Mouse (Mus musculus): ENCODE data around the gene Acsm3. TPM values are rescaled to one million over a fixed set of nuclear protein-coding genes. Genes with fewer than 3 reads are reported as not detected.
A peak's percentile ranks its signal among the peaks of the same experiment; 100 is the strongest.
"Not testable (repeated sequence)": the region's sequence is repeated elsewhere in the genome, so short reads cannot be mapped to it uniquely, and the experiment has no call there.

Acsm3 gene
- 0.10 and 0.15 TPM in 2 replicates for polyA plus RNA-seq (2016; fragmentation: Nextera tagmentation; extraction: Ambion mirVana)

- Histone ChIP-seq H3K27me3 (ENCODE audit: poor library complexity, severe bottlenecking) (no peaks in the 10 kb centered on the region), H3K27ac (no peak within 1 kb of the TSS), H3K36me3 (replicated peaks) (no peaks in the 10 kb centered on the region), H3K4me3 (no peak within 1 kb of the TSS), H3K4me1 (no peaks in the 10 kb centered on the region), H3K9me3 (no peaks in the 10 kb centered on the region)
- 88% methylated on average over 11 of the region's 11 CpGs for WGBS
- DNase-seq (ENCODE audit: extremely low spot score, low spot score), result no peak
Observed at GRCm38 (mm10) chr7:119760527-119760951, at the start of gene Acsm3. TSS of gene Acsm3 (plus strand) at chr7:119760923.

- Histone ChIP-seq H3K9me3 (no peaks in the 10 kb centered on the region), H3K36me3 (replicated peaks) (peaks cover 46% of the 10 kb centered on the region), H3K27ac (no peak overlapping the region), H3K27me3 (ENCODE audit: poor library complexity, severe bottlenecking) (no peaks in the 10 kb centered on the region), H3K4me3 (no peak overlapping the region), H3K4me1 (peaks cover 1% of the 10 kb centered on the region; the same call in 1 of the 2 replicates)
- WGBS, result 93% methylated on average over 7 of the region's 7 CpGs
- DNase-seq (ENCODE audit: extremely low spot score, low spot score), result no peak
Observed at GRCm38 (mm10) chr7:119714111-119714510, 46.6 kb upstream of the Acsm3 start.

GRCm38 (mm10) chr7:119720253-119720946 is 40.3 kb upstream of the Acsm3 start, which contains the start of gene Thumpd1:
TSS of gene Thumpd1 (minus strand) at chr7:119720798.
- H3K27ac ChIP-seq, result peak within 1 kb of the TSS; percentile 92

GRCm38 (mm10) chr7:119720947-119721310 is 39.8 kb upstream of the Acsm3 start:
- peak overlapping the region; percentile 88 for H3K4me3 ChIP-seq
- peak overlapping the region; percentile 92 for H3K27ac ChIP-seq
- WGBS, result 15% methylated on average over 8 of the region's 8 CpGs
- peaks cover 13% of the 10 kb centered on the region for H3K4me1 ChIP-seq
- no peaks in the 10 kb centered on the region for H3K27me3 ChIP-seq (ENCODE audit: poor library complexity, severe bottlenecking)
- peaks cover 33% of the 10 kb centered on the region for H3K36me3 ChIP-seq (replicated peaks)
- no peaks in the 10 kb centered on the region for H3K9me3 ChIP-seq
- DNase-seq (ENCODE audit: extremely low spot score, low spot score), result no peak

More at GRCm38 (mm10) chr7:119720253-119720946, 40.3 kb upstream of the Acsm3 start, which contains the start of gene Thumpd1:
- Histone ChIP-seq H3K4me3 (peak within 1 kb of the TSS; percentile 88), H3K27me3 (ENCODE audit: poor library complexity, severe bottlenecking) (no peaks in the 10 kb centered on the region), H3K36me3 (replicated peaks) (peaks cover 38% of the 10 kb centered on the region), H3K9me3 (no peaks in the 10 kb centered on the region), H3K4me1 (peaks cover 13% of the 10 kb centered on the region)
- under 1% methylated on average over 60 of the region's 60 CpGs for WGBS
- peak; percentile 91 for DNase-seq (ENCODE audit: extremely low spot score, low spot score)

DNA sequence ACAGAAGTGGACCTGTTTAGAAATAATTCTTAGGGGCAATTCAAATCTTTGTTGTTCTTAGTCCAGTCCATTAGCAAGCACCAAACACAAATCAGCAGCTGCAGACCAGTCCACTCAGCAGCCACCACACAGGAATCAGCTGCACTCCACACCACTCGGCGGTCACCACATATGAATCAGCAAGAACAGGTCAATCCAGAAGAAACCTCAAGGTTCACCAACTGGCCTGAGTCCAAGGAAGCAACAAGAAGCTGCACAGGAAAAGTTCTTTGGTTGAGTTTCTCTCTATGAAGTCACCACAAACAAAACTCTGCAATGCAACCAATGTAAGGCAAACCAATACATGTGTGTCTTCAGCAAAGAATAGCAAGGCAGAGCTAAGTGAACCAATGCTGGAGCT is 33.1 kb upstream of the Acsm3 start:
- H3K36me3 ChIP-seq (replicated peaks), result no peaks in the 10 kb centered on the region
- H3K9me3 ChIP-seq, result peaks cover 20% of the 10 kb centered on the region
- 99% methylated on average over 2 of the region's 2 CpGs for WGBS
- no peaks in the 10 kb centered on the region for H3K27me3 ChIP-seq (ENCODE audit: poor library complexity, severe bottlenecking)
- no peak for DNase-seq (ENCODE audit: extremely low spot score, low spot score)
- no peak overlapping the region for H3K4me3 ChIP-seq
- H3K27ac ChIP-seq, result no peak overlapping the region
- H3K4me1 ChIP-seq, result no peaks in the 10 kb centered on the region

DNA sequence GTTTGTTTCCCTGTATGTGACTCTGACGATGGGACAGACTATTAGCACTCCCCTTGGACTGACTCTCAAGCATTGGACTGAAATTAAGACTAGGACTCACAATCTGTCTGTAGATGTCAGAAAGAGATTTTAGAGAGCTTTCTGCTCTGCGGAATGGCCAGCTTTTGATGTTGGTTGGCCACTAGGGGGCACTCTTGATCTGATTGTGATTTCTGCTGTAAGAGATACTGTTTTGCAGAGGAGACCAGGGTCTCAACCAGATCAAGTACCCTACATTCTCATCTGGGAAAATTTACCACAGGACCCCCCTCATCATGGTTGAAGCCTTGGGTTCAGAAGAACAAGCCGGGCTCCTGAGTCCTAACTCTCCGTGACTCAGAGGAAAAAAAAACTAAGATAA is 29.5 kb upstream of the Acsm3 start:
- DNase-seq (ENCODE audit: extremely low spot score, low spot score); H3K4me3 ChIP-seq; H3K36me3 ChIP-seq (replicated peaks); H3K27me3 ChIP-seq (ENCODE audit: poor library complexity, severe bottlenecking); H3K4me1 ChIP-seq; H3K27ac ChIP-seq: not testable (repeated sequence)
- 83% methylated on average over 4 of the region's 4 CpGs for WGBS
- H3K9me3 ChIP-seq, result peaks cover 23% of the 10 kb centered on the region

DNA sequence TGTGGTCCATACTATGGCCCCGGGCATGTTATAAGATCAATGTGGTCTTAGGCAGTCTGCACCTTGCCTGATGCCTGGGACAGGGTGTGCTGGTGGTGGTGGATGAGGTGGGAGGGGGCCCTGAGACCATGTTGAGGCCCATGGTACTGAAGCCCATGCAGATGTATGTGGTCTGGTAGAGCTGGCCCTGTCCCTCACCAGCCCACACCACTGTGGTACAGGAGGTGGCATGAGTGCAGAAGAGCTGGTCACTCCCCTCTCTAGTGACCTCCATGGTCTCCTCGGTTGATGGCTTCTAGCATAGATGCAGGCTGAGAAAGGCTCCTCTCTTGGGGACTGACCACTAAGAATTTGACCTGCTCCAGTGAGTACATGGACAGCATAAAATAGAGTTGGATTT is 21.8 kb upstream of the Acsm3 start:
- Histone ChIP-seq H3K27ac (no peak overlapping the region), H3K36me3 (replicated peaks) (no peaks in the 10 kb centered on the region), H3K9me3 (0 out of 2 replicates have a peak, but pooled peaks cover 4% of the 10 kb centered on the region), H3K27me3 (ENCODE audit: poor library complexity, severe bottlenecking) (peaks cover 6% of the 10 kb centered on the region; the same call in 1 of the 2 replicates), H3K4me1 (no peaks in the 10 kb centered on the region), H3K4me3 (no peak overlapping the region)
- no peak for DNase-seq (ENCODE audit: extremely low spot score, low spot score)
- 85% methylated on average over 2 of the region's 2 CpGs for WGBS

- Histone ChIP-seq H3K27ac (peak overlapping the region; percentile 76), H3K27me3 (ENCODE audit: poor library complexity, severe bottlenecking) (peaks cover 12% of the 10 kb centered on the region; the same call in 1 of the 2 replicates), H3K4me3 (peak overlapping the region; percentile 50)
- H3K36me3 ChIP-seq (replicated peaks); H3K9me3 ChIP-seq; H3K4me1 ChIP-seq: not testable (repeated sequence)
- DNase-seq (ENCODE audit: extremely low spot score, low spot score), result peak; percentile 32
- WGBS, result 13% methylated on average over 30 of the region's 44 CpGs
Observed at GRCm38 (mm10) chr7:119739798-119740468, 20.8 kb upstream of the Acsm3 start.

GRCm38 (mm10) chr7:119744321-119744720 is 16.4 kb upstream of the Acsm3 start:
- Histone ChIP-seq H3K4me1 (peaks cover 6% of the 10 kb centered on the region), H3K36me3 (replicated peaks) (no peaks in the 10 kb centered on the region), H3K4me3 (peak overlapping the region; percentile 39), H3K27me3 (ENCODE audit: poor library complexity, severe bottlenecking) (peaks cover 12% of the 10 kb centered on the region; the same call in 1 of the 2 replicates), H3K27ac (no peak overlapping the region), H3K9me3 (no peaks in the 10 kb centered on the region)
- 8% methylated on average over 34 of the region's 34 CpGs for WGBS
- DNase-seq (ENCODE audit: extremely low spot score, low spot score), result peak; percentile 43

DNA sequence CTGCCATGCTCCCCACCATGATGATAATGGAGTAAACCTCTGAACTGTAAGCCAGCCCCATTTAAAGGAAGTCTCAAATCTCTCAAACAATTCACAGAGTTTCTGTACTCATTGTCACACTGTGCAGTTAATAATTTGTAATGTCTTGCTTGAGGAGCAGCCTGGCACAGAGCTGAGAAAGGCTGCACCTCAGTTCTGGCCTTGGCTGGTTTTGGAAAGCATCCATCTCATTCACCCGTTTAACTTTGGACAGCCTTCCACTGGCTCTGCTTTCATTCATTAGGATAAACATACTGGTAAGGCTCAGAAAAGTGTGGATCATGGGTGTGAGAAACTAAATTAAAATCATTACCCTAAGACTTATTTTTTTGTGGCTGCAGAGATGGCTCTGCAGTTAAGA is 14.9 kb upstream of the Acsm3 start:
- no peak overlapping the region for H3K4me3 ChIP-seq
- no peaks in the 10 kb centered on the region for H3K36me3 ChIP-seq (replicated peaks)
- no peak for DNase-seq (ENCODE audit: extremely low spot score, low spot score)
- peaks cover 12% of the 10 kb centered on the region; the same call in 1 of the 2 replicates for H3K27me3 ChIP-seq (ENCODE audit: poor library complexity, severe bottlenecking)
- no peaks in the 10 kb centered on the region for H3K9me3 ChIP-seq
- WGBS, result 94% methylated on average over 1 of the region's 1 CpGs
- peaks cover 6% of the 10 kb centered on the region for H3K4me1 ChIP-seq
- H3K27ac ChIP-seq, result no peak overlapping the region

DNA sequence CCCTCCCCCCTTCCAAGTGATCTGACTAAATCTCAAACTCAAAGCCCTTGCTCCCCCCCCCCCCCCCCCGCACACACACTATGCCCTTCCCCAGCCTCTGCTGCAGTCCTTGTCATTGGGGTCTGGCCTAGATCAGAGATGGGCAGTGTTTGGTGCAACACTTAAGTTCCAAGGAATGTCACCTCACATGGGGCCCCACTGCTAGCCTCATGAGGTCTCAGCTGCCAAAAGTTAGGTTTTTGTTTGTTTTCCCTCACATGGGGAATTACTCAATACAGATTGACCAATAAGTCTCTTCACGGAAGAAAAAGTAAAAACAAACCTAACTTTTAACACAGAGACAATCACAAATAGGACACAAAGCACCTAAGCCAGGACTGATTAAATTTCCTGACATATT is 12.0 kb upstream of the Acsm3 start:
- no peak for DNase-seq (ENCODE audit: extremely low spot score, low spot score)
- H3K9me3 ChIP-seq, result no peaks in the 10 kb centered on the region
- H3K4me3 ChIP-seq, result no peak overlapping the region
- 85% methylated on average over 2 of the region's 2 CpGs for WGBS
- H3K27me3 ChIP-seq (ENCODE audit: poor library complexity, severe bottlenecking), result peaks cover 7% of the 10 kb centered on the region; the same call in 1 of the 2 replicates
- no peak overlapping the region for H3K27ac ChIP-seq
- H3K36me3 ChIP-seq (replicated peaks), result no peaks in the 10 kb centered on the region
- H3K4me1 ChIP-seq, result peaks cover 6% of the 10 kb centered on the region

DNA sequence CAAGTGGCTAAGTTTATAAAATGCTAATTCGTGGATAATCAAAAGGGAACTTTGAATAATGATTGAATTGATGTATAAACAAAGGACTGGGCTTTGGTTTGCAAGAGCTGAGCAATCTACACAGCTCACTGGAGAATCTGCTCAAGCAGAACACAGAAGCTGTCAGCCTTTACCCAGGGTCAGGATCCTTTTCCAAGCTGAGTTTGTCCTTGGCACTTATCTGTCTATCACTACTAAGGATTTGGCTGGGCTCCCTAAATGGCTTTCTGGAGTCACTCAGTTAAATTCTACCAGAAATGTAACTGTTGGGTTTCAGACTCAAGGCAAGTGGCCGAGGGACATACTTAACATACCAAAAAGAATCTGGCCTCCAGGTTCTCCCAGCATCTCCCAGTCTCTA is 10.8 kb upstream of the Acsm3 start:
- Histone ChIP-seq H3K27ac (no peak overlapping the region), H3K4me3 (no peak overlapping the region), H3K9me3 (no peaks in the 10 kb centered on the region), H3K36me3 (replicated peaks) (no peaks in the 10 kb centered on the region), H3K4me1 (no peaks in the 10 kb centered on the region), H3K27me3 (ENCODE audit: poor library complexity, severe bottlenecking) (no peaks in the 10 kb centered on the region)
- WGBS, result 72% methylated on average over 2 of the region's 2 CpGs
- no peak for DNase-seq (ENCODE audit: extremely low spot score, low spot score)

- Histone ChIP-seq H3K27me3 (ENCODE audit: poor library complexity, severe bottlenecking) (no peaks in the 10 kb centered on the region), H3K9me3 (no peaks in the 10 kb centered on the region), H3K27ac (no peak overlapping the region), H3K36me3 (replicated peaks) (no peaks in the 10 kb centered on the region), H3K4me3 (no peak overlapping the region), H3K4me1 (no peaks in the 10 kb centered on the region)
- DNase-seq (ENCODE audit: extremely low spot score, low spot score), result no peak
- WGBS, result 89% methylated on average over 1 of the region's 1 CpGs
Observed at GRCm38 (mm10) chr7:119753696-119754095, 7.0 kb upstream of the Acsm3 start.

Data from forebrain, embryonic 10.5 days (tissue).